Mouse (Mus musculus): ENCODE data around the gene Phtf2. TPM values are rescaled to one million over a fixed set of nuclear protein-coding genes. Genes with fewer than 3 reads are reported as not detected.

Gene Phtf2
- total and polyA plus RNA-seq, 2 experiments from 2014 or later, result 20.2 to 21.3 TPM

- H3K27me3 ChIP-seq (ENCODE audit: insufficient read depth, low read length), result no peaks in the 10 kb centered on the region
- H3K4me2 ChIP-seq (ENCODE audit: low read depth, low read length, poor library complexity, severe bottlenecking), result no peak overlapping the region
- ATAC-seq (ENCODE audit: low FRiP score) (no peak), DNase-seq (ENCODE audit: low spot score) (no peak)
- H3K4me3 ChIP-seq (ENCODE audit: low read depth, low read length), result no peak overlapping the region
- WGBS, result 96% methylated on average over 2 of the region's 2 CpGs
- H3K36me3 ChIP-seq (ENCODE audit: insufficient read depth, low read length), result no peaks in the 10 kb centered on the region
- no peak for TF ChIP-seq CTCF (IDR thresholded peaks at IDR 0.05)
- no peaks in the 10 kb centered on the region for H3K9me3 ChIP-seq (ENCODE audit: low read length)
- H3K4me1 ChIP-seq (ENCODE audit: insufficient read depth, low read length), result no peaks in the 10 kb centered on the region
- no peak overlapping the region for H3K27ac ChIP-seq (ENCODE audit: low read depth, low read length)
- H3K9ac ChIP-seq (replicated peaks; ENCODE audit: low read length, poor library complexity, severe bottlenecking), result no peak overlapping the region
Measured at GRCm38 (mm10) chr5:20858404-20858803, 23.5 kb downstream of the Phtf2 start.

GRCm38 (mm10) chr5:20855066-20855465 is 26.9 kb downstream of the Phtf2 start:
- no peak for TF ChIP-seq CTCF (IDR thresholded peaks at IDR 0.05)
- no peak overlapping the region for H3K4me2 ChIP-seq (ENCODE audit: low read depth, low read length, poor library complexity, severe bottlenecking)
- WGBS, result 91% methylated on average over 4 of the region's 4 CpGs
- ATAC-seq (ENCODE audit: low FRiP score), result no peak
- no peak for DNase-seq (ENCODE audit: low spot score)
- H3K4me1 ChIP-seq (ENCODE audit: insufficient read depth, low read length), result no peaks in the 10 kb centered on the region
- H3K36me3 ChIP-seq (ENCODE audit: insufficient read depth, low read length), result no peaks in the 10 kb centered on the region
- H3K9ac ChIP-seq (replicated peaks; ENCODE audit: low read length, poor library complexity, severe bottlenecking), result no peak overlapping the region
- H3K9me3 ChIP-seq (ENCODE audit: low read length), result no peaks in the 10 kb centered on the region
- no peak overlapping the region for H3K27ac ChIP-seq (ENCODE audit: low read depth, low read length)
- H3K27me3 ChIP-seq (ENCODE audit: insufficient read depth, low read length), result no peaks in the 10 kb centered on the region
- no peak overlapping the region for H3K4me3 ChIP-seq (ENCODE audit: low read depth, low read length)

- Histone ChIP-seq H3K9me3 (ENCODE audit: low read length) (no peaks in the 10 kb centered on the region), H3K9ac (replicated peaks; ENCODE audit: low read length, poor library complexity, severe bottlenecking) (no peak overlapping the region), H3K36me3 (ENCODE audit: insufficient read depth, low read length) (no peaks in the 10 kb centered on the region), H3K4me3 (ENCODE audit: low read depth, low read length) (no peak overlapping the region), H3K4me1 (ENCODE audit: insufficient read depth, low read length) (no peaks in the 10 kb centered on the region), H3K27ac (ENCODE audit: low read depth, low read length) (no peak overlapping the region), H3K4me2 (ENCODE audit: low read depth, low read length, poor library complexity, severe bottlenecking) (no peak overlapping the region), H3K27me3 (ENCODE audit: insufficient read depth, low read length) (no peaks in the 10 kb centered on the region)
- 93% methylated on average over 2 of the region's 2 CpGs for WGBS
- ATAC-seq (ENCODE audit: low FRiP score) (no peak), DNase-seq (ENCODE audit: low spot score) (no peak)
- TF ChIP-seq CTCF (IDR thresholded peaks at IDR 0.05), result no peak
Measured at GRCm38 (mm10) chr5:20847010-20847409, 34.9 kb downstream of the Phtf2 start.

GRCm38 (mm10) chr5:20843816-20844215 is 38.1 kb downstream of the Phtf2 start:
- no peak for DNase-seq (ENCODE audit: low spot score)
- no peak for TF ChIP-seq CTCF (IDR thresholded peaks at IDR 0.05)

GRCm38 (mm10) chr5:20843405-20843804 is 38.5 kb downstream of the Phtf2 start:
- Histone ChIP-seq H3K27ac (ENCODE audit: low read depth, low read length) (no peak overlapping the region), H3K4me3 (ENCODE audit: low read depth, low read length) (no peak overlapping the region), H3K9me3 (ENCODE audit: low read length) (no peaks in the 10 kb centered on the region), H3K9ac (replicated peaks; ENCODE audit: low read length, poor library complexity, severe bottlenecking) (no peak overlapping the region), H3K4me1 (ENCODE audit: insufficient read depth, low read length) (no peaks in the 10 kb centered on the region), H3K36me3 (ENCODE audit: insufficient read depth, low read length) (no peaks in the 10 kb centered on the region), H3K27me3 (ENCODE audit: insufficient read depth, low read length) (no peaks in the 10 kb centered on the region), H3K4me2 (ENCODE audit: low read depth, low read length, poor library complexity, severe bottlenecking) (no peak overlapping the region)
- DNase-seq (ENCODE audit: low spot score) (no peak), ATAC-seq (ENCODE audit: low FRiP score) (no peak)
- no CpG with 5 or more reads among the region's 3 CpGs for WGBS
- no peak for TF ChIP-seq CTCF (IDR thresholded peaks at IDR 0.05)

More at GRCm38 (mm10) chr5:20843816-20844215, 38.1 kb downstream of the Phtf2 start:
- Histone ChIP-seq H3K27me3 (ENCODE audit: insufficient read depth, low read length) (no peaks in the 10 kb centered on the region), H3K36me3 (ENCODE audit: insufficient read depth, low read length) (no peaks in the 10 kb centered on the region), H3K27ac (ENCODE audit: low read depth, low read length) (no peak overlapping the region), H3K9me3 (ENCODE audit: low read length) (no peaks in the 10 kb centered on the region), H3K4me3 (ENCODE audit: low read depth, low read length) (no peak overlapping the region), H3K9ac (replicated peaks; ENCODE audit: low read length, poor library complexity, severe bottlenecking) (no peak overlapping the region), H3K4me2 (ENCODE audit: low read depth, low read length, poor library complexity, severe bottlenecking) (no peak overlapping the region), H3K4me1 (ENCODE audit: insufficient read depth, low read length) (no peaks in the 10 kb centered on the region)
- no peak for ATAC-seq (ENCODE audit: low FRiP score)
- 71% methylated on average over 2 of the region's 2 CpGs for WGBS

GRCm38 (mm10) chr5:20837082-20837481 is 44.8 kb downstream of the Phtf2 start:
- no peak for ATAC-seq (ENCODE audit: low FRiP score)
- Histone ChIP-seq H3K9ac (replicated peaks; ENCODE audit: low read length, poor library complexity, severe bottlenecking) (no peak overlapping the region), H3K27ac (ENCODE audit: low read depth, low read length) (no peak overlapping the region), H3K4me3 (ENCODE audit: low read depth, low read length) (no peak overlapping the region), H3K4me2 (ENCODE audit: low read depth, low read length, poor library complexity, severe bottlenecking) (no peak overlapping the region), H3K36me3 (ENCODE audit: insufficient read depth, low read length) (no peaks in the 10 kb centered on the region), H3K9me3 (ENCODE audit: low read length) (no peaks in the 10 kb centered on the region), H3K4me1 (ENCODE audit: insufficient read depth, low read length) (no peaks in the 10 kb centered on the region), H3K27me3 (ENCODE audit: insufficient read depth, low read length) (no peaks in the 10 kb centered on the region)
- no peak for DNase-seq (ENCODE audit: low spot score)
- WGBS, result 95% methylated on average over 1 of the region's 1 CpGs
- no peak for TF ChIP-seq CTCF (IDR thresholded peaks at IDR 0.05)

All from midbrain, postnatal 0 days (tissue).